Mouse (Mus musculus) erythroblast, adult 5-6 weeks (primary cell): Measurements from ENCODE around the gene Wdr24. TPM values are rescaled to one million over a fixed set of nuclear protein-coding genes. Genes with fewer than 3 reads are reported as not detected.

Source experiments
- ATAC-seq: replicated peaks from 2 replicates; pipeline ENCODE4 v1.8.0; 2016; ENCODE audit warnings: moderate number of reproducible peaks, mild to moderate bottlenecking, moderate TSS enrichment, inconsistent platforms; ENCODE audit not compliant: poor library complexity, low FRiP score, severe bottlenecking
- total RNA-seq, 2 experiments: library from RNA; stranded (forward) in 1 of 2; stranded (reverse) in 1 of 2; fragments of 150-400 nt in 1 of 2; fragments of 200-764, 138-1000 nt in 1 of 2; gene quantifications; 2 replicates each; pipeline versions ENCODE4 v1.2.3 to v1.2.4; 2015 to 2017; ENCODE audit warnings: low replicate concordance in 2 of 2

The Wdr24 gene
- total RNA-seq, 2 experiments from 2014 or later: 0.38 to 6.0 TPM

DNA sequence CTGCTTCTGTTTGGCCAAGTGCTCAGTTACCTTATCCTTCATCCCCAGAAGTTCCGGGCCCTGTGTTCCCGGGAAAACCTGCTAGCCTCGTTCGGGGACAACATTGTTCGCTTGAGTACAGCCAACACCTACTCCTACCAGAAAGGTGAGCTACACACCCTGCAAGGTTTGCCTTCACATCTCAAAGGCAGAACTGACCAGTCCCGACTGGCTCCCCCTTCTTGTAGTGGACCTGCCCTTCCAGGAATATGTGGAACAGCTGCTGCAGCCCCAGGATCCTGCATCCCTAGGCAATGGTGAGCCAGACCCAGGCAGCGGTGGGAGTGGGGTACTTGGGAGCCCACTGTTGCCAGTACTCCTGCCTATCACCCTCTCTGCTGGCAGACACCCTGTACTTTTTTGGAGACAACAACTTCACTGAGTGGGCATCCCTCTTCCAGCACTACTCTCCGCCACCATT, 6.2 kb downstream of the Wdr24 start:
- ATAC-seq: no peak

DNA sequence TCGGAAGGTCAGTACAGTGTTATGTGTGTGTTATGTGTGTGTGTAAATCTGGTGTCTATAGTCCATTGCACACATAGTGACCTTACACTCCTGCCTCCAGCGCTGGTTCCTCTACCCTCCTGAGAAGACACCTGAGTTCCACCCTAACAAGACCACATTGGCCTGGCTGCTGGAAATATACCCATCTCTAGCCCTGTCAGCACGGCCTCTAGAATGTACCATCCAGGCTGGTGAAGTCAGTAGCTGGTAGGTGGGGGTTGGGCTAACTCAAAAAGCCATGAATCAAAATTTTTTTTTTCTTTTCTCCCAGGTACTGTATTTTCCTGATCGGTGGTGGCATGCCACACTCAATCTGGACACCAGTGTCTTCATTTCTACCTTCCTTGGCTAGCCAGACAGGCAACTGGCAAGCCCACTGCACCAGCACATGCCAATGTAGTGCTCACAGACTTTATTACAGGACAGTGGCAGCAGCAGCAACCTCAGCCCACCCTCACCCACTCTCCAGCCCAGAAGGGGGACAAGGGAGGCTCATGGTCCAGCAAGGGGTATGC, 6.8 kb downstream of the Wdr24 start:
- ATAC-seq: no peak

DNA sequence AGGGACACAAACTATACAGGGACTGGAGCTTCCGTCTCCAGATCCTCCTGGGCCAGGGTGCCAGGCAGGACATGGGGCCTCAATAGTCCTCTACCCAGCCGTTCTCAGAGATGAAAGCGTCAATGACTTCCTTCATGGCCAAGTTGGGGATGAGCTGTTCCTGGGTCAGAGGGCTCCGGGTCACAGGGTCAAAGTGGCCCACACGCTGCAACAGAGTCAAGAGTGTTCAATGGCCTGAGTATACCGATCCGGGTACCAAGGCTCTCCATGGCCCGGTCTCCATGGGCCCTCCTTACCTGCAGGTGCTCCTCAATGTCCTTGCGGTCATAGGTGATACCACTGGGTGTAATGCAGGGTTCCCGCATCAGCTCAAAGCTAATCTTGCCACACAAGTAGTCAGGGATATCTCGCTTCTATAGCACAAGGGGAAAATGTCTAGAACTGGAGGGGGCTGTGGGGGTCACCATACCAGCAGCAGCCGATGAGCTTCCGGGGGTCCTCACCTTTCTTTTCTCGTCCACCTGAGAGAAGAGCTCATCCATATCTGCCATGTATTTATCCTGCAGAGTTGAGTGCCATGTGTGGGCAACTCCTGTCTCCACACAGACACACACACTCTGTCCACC, 7.5 kb downstream of the Wdr24 start:
- ATAC-seq: no peak

DNA sequence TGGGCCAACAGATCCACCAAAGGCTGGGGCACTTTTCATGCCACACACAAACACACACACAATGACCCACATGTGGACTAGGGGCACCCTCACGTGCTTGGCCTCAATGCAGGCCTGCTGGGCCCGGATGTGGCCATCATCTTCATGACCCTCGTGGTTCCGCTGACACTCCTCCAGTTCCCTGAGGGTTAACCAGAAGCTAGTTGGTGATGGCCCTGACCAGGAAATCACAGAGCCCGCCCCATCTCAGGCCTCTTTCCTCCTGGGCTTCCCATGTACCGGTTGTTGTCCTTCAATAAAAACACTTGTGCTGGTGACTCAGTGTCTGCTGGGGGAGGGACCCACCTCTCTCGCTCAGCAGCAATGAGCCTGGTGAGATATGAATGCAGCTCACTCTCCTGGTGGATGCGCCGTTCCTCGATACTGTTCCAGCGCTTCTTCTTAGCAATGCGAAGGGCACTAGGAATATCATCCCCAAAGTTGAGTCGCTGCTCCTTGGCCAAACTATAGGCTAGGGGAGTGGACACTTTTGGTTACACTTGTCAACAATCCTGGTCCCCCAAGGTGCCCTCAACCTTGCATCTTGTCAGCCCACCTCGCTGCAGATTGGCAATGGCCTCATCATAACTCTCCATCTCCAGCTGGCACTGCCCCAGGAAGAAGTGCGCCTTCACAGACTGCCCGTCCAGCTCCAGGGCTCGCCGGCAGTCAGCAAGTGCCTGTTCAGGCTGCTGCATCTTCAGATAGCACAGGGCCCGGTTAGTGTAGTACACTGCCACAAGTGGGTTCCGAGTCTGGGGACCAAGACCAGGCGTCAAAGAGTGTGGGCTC, 8.2 kb downstream of the Wdr24 start:
- no peak for ATAC-seq

DNA sequence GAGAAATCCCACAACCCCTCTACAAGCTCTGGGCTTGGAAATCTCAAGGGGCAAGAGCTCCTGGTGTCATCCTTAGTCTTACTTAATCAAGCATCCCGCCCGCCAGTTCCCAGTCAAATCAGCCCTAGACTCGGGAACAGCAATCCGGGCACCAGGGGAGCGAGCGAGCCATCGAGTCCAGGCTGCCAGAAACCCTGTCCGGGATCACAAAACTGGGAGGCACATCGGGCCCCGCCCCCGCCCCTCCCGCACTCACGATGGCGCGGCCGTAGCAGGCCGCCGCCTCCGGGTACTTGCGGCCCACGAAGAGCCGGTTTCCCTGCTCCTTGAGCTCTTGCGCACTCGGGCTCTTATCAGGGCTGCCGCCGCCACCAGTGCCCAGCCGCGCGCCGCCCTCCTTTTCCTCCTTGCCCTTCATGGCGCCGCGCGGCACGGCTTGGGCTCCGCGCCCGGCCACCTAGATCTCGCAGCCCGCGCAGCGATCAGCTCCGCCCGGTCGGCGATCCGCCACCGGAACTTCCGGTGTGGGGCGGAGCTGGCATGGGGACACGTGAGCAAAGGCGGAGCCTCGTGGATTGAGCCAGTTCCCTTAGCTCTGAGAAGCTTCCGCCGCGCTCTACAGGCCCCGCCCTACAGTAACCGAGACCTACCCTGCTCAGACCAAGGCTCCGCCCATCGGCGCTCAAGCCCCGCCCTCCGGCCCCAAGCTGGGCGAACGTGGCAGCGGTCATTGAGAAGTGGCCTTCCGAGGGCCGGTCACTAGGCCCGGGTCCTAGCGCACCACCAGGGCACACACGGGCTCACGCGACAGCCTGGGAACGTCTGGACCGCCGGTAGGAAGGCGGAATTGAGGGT, 9.2 kb downstream of the Wdr24 start:
- ATAC-seq: peak; percentile 80

DNA sequence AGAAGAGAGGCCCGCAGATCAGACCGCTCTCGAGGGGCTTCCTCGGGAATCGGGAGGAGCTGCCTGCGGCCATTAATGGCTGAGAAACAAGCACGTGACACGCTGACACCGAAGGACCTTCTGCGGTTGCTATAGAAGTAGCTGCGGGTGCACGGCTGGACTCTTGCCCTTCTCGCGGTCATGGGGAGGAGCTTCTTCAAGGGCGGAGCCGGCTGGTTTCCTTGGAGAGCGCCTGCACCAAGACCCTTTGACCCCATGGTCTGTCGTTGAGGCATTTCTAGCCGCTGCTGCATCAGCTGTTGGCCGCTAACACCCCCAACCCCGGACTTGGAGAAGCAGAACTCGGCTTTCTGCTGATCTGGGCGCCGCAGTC, 9.8 kb downstream of the Wdr24 start, which contains the start of gene Stub1:
TSS of gene Stub1 (minus strand) at position 114 of the 373 bp plus-strand sequence.
- peak; percentile 62 for ATAC-seq

DNA sequence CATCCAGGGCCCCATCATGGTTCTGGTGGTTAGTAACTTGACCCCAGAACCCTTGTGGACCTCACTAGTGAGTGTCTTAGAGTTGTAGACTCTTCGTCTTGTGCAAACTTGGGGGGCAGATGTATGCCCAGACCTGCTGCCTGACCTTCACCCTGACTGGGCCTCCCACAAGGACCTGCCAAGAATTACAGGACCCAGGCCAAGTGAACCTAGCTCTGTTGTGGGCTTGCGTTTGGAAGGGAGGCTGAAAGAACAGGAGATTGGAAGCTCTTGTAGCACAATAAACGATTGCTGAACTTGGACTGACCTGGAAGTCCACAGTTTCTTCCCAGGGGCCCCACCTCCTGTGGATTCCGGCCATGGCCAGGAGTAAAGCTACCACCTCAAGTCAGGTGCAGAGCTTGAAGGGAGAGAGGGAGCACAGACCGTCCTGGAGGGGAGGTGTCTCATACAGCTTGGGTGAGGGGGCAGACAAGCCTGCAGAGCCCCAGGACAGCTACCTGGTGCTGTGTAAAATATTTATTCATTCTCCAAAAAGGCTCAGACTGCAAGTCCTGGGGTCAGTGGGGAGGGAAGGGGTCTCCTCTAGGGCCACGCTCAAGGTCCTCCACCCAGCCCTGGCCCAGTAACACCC, 10.7 kb downstream of the Wdr24 start:
- no peak for ATAC-seq

DNA sequence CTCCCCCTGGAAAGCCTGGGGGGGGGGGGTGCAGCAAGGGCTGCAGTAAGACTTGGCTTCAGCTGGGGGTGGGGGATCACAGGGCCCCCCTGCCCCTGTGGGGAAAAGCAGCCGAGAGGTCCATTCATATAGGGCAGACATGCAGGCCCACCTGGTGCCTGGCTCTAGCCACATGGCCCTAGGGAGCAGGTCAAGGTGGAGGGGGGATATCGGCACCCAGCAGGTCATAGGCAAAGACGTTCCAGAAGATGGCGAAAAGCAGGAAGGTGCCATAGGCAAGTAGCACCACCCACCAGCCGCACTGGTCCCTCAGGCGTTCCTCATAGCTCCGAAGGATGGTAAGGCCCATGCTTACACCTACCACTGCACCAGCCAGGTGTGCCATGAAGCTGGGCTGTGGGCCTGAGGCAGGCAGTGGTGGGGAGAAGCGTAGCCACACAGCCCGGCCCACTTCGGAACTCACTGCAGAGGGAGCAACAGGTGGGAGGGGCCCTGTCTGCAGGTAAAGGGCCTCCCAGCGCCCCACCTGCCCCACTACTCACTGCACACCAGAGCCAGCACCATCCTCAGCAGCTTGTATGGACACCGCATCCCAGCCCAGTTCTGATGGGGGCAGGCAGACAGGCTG, 11.3 kb downstream of the Wdr24 start:
- no peak for ATAC-seq

DNA sequence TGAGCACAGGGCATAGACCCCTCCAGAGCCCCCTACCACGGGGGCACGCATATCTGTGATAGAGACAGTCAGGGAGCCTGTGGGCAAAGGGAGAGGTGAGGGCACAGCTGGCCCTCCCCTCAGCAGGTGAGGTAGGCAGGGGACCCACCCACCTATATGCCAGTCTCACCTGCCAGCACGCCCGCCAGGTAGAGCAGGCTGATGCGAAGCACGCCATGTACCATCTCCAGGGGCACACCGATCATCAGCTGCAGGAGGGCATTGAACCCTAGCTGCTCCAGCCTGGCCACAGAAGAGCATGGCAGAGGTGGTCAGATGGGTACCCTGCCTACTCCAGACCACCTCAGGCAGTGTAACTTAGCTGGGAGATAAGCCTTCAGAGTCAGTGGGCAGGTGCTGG, 11.9 kb downstream of the Wdr24 start:
- ATAC-seq: no peak

DNA sequence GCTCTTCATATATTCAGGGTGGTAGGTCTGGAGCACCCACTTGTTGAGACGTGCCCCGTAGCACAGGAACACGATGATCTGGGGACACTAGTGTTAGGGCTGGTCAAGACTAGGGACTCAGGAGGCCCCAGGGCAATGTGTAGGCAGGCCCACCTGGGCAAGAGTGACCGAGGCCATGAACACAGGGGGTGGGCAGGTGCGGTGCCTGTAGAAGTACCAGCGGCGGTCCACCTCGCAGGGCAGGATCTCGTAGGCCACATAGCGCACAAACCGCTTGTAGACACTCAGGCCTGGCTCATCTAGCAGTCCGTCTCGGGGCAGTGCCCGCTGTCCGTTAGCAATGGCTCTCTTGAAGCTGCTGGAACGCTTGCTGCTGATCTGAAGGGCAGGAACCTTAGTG, 12.4 kb downstream of the Wdr24 start:
- no peak for ATAC-seq

DNA sequence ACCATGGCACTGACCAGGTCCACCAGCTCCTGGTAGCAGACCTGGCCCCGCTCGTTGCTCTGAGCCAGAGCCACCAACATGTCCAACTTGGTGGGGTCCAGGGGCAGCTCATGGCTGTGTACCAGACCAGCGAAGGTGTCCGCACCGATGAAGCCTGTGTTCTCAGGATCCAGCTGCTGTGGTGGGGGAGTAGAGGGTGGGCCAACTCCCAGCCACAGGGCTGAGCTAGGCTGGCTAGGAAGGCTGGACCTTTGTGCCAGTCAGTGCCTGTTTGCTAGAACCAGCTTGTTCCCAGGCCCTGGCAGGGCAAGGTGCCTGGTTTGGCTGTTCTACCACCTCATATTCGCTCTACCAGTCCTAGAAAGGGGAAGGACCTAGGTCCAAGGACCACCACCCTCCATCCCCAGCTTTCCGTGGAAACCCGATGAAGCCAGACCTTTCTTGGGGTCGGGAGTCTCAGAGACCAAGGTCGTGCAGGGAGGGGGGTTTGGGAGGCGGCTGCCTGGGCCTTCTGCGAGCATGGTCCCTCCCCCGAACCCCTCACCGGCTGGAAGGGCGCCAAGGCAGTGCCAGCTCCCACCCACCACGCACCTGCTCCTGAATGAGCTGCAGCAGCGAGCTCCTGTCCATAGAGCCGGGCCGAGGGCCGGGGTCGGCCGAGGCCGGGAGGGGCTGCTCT, 13.1 kb downstream of the Wdr24 start:
- ATAC-seq: no peak

DNA sequence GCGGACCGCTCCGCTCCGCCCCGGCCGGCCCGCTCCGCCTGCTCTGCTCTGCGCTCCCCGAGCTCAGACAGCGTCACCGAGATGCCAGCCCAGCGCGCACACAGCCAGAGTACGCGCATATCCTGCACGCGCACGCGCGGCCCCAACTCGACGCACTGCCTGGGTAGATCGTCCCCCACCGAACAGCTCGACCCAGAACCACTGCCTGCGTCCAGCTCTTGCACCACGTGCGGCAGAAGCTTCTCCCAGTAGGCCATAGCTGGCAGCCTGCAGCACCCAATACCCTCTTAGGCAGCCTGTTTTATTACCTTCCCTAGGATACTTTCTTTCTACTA, 13.6 kb downstream of the Wdr24 start, which contains the start of gene Rhbdl1:
TSS of gene Rhbdl1 (minus strand) at position 220 of the 335 bp plus-strand sequence.
- ATAC-seq: no peak

DNA sequence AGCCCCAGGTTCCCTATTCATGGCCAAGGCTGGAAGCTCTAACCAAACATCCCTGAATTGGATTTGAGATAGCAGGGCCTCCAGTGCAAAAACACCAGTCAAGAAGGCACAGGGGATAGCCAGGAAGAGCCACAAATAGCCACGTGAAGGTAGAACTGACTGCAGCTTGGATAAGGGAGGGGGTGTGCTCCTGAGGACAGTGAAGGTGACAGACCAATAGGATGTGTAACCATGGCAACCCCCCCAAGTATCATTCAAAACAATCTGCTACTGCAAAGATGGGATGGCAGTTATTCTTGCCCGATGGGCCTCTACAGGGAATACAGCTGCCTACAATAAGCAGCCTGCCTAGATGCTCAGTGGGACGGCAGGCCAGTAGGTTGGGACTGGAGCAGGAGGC, 14.1 kb downstream of the Wdr24 start:
- ATAC-seq: no peak

DNA sequence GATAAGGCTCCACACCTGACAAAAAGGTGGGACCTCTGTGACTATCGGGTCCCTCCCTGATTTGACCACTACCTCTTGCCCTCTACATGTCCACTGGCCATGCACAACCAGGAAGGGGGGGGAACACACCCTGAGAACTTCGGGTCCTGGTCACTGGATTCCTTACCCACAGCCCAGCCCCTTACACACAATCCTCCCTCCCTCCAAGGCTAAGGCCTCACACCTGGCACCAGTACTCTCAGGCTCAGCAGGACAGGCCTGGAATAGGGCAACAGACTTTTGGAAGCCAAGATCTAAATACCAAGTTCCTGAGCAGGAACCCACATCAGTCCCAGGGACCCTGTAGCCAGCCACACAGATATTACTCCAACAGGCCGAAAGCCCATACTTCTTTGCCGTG, 15.5 kb downstream of the Wdr24 start:
- no peak for ATAC-seq

DNA sequence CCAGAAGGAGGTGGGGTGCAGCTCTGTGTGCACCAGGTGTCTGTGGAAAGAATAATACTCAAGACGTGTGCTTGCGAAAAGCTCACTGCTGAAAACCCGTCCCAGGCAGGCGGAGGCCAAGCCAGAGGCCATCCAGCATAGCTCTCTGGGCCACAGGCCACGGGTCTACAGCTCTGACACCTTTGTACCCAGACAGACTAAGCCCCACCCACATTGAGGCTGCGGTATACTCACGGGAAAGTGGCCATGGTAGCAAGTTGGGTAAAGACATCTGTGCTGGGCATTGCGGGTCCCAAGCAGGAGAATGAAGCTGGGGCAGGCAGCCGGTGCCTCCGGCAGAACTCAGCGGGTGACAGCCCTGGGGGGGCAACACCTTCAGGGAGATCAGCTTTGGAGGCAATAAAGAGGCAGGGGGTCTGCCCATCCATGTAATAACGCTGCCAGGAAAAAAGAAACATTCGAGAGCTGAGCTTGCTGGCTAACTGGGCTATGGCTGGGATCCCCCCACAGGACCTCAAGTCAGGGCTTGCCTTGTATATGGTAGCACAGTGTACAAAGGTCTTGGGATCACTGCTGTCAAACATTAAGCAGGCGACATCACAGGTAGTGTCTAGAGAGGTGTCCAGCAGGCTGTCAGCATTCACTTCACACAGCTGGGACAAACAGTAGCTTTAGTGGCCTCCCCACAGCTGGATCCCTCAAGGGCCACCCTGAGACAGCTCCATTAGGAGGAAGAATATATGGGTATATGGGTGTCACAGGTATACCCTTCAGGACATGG, 16.2 kb downstream of the Wdr24 start:
- no peak for ATAC-seq

DNA sequence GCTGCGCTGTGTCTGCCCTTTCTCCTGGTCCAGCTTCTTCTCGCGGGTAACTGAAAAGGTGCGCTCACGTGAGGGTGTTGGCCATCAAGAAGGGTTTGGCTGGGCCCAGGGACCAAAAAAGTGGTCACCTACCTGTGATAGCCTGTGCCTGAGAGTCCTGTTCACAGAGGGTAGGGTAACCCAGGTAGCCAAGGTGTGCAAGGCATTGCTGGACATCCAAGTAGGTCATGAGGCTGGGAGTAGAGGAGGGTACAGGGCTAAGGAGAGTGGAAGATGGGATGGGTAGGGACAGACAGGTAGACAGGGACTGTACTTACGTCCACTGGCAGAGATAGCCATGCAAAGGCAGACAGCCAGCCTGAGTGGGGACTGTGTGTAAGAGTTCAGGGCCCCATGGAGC, 17.1 kb downstream of the Wdr24 start:
- ATAC-seq: no peak

DNA sequence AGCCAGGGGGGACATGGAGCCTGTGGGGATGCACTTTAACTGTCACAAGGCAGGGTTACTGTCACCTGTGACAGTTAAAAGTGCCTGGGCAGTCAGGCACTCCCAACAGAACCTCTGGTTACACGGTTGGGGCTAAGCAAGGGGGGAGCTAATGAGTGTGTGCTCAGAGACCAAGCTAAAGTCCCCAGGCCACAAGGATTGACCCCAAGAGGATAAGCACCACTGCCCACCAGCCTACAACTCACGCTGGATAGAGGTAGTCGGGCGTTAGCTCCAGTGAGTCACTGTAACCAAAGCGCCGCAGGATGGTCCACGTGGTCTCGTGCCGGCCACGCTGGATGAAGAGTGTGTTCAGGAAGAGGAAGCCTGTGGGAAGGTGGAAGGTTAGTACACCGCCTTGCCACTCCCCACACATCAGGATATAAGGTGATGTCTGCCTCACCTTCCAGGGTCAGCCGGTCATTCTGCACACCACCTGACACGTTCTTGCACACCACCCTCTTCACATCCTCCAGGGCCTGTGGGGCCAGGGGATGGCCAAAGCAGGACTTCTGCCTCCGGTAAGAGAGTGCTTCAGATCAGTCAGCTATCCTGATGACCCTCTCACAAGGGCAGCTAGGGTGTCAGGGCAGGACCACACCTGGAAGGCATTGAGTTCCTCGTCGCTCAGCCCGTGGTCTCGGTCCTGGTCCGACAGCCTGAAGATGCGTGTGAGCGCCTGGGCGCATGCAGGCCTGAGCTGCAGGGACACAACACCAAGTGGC, 17.9 kb downstream of the Wdr24 start, which contains the start of gene Gm20683:
TSS of gene Gm20683 (minus strand) at position 647 of the 764 bp plus-strand sequence.
- ATAC-seq: no peak
